Mouse (Mus musculus) layer of hippocampus, adult 11-12 months (tissue): Measurements from ENCODE around the gene Gse1.
"Not testable (repeated sequence)": the region's sequence is repeated elsewhere in the genome, so short reads cannot be mapped to it uniquely, and the experiment has no call there.

Experiments
- DNase-seq: peaks from one replicate; pipeline ENCODE4 v3.0.0; 2022; ENCODE audit warnings: low spot score

Gene Gse1

DNA sequence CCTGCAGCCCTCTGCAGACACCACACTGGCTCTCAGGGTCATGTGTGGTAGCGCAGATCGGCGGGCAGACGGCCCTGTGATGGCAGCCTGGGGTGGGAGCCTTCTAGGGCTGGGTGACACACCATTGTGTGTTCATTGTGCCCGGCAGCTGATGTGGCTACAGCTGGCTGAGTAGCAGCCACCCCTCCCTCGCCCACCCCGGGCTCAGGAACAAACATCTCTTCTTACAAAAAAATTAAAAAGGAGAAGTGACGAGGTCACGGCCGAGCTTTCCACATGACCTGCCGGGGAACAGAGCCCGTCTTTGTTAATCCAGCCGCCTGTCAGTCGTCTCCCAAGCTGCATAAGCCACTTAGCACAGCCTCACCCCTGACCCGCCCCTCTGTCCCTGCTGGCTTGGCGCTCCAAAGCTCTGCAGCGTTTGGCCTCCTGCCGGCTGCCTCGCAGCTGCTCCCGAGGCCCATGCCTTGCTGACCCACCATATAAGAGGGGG lies 94.7 kb downstream of the Gse1 start:
- DNase-seq: peak; percentile 77

GRCm38 (mm10) chr8:120324555-120324954 lies 96.3 kb downstream of the Gse1 start:
- DNase-seq: peak; percentile 60

DNA sequence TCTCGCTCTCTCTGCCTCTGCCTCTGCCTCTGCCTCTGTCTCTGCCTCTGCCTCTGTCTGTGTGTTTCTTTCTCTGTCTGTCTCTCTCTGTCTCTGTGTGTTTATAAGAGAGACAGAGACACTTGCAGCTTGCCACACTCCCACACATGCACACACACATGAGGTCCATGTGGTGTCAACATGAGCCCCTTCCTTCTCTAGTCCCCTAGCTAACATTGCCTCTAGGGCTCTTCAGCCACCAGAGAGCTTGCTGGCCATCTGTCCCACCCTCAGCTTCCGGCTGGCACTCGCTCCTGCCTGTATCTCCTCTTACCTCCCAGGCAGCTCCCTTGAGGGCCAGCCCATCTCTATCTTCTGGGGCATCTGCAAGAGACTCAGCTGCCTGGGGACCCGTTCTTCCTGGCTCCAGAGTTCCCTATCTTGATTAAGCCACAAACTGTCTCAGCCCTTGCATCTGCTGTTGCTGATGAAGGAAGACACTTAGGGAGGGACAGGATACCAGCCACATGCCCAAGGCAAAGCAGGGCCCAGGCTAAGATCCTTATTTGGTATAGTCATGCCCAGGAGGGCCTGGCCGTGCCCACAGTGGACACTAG lies 97.0 kb downstream of the Gse1 start:
- DNase-seq: no peak

DNA sequence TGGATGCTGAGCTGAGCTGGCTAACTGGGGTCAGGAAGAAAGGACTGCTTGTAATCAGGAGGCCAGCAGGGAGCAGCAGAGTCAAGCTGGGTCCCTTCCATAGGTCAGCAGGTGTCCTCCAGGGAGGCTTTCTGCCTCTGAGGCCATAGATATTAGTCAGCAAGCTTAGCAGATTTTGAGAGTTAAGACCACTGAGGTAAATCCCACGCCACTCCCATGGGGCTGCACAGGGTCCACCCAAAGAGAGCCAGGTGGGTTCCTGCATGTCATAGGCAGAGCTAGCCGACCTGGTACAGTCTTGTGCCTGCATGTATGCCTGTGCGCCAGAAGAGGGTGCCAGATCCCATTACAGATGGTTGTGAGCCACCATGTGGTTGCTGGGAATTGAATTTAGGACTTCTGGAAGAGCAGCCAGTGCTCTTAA lies 98.9 kb downstream of the Gse1 start:
- no peak for DNase-seq

- DNase-seq: no peak
These were observed 100.2 kb downstream of the Gse1 start for GRCm38 (mm10) chr8:120328361-120329022.

GRCm38 (mm10) chr8:120329030-120329748 lies 100.9 kb downstream of the Gse1 start:
- DNase-seq: no peak

DNA sequence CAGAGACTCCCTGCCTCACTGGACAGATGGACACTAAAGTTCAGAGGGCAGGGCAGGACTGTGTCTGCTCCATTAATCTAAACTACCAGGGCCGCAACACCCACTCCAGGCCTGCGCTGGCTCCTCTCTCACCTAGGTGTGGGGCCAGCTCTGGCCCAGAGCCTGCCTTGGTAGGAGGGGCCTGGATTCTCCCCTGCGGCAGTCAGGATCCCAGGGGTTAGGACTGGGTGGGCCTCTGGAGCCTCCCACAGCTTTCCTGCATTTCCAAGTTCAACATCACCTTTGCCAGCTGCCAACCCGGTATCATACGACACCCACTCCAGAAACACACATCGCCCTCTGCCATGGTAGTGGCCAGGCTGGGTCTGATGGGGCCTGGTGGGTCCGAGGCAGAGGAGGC lies 102.8 kb downstream of the Gse1 start:
- DNase-seq: no peak

DNA sequence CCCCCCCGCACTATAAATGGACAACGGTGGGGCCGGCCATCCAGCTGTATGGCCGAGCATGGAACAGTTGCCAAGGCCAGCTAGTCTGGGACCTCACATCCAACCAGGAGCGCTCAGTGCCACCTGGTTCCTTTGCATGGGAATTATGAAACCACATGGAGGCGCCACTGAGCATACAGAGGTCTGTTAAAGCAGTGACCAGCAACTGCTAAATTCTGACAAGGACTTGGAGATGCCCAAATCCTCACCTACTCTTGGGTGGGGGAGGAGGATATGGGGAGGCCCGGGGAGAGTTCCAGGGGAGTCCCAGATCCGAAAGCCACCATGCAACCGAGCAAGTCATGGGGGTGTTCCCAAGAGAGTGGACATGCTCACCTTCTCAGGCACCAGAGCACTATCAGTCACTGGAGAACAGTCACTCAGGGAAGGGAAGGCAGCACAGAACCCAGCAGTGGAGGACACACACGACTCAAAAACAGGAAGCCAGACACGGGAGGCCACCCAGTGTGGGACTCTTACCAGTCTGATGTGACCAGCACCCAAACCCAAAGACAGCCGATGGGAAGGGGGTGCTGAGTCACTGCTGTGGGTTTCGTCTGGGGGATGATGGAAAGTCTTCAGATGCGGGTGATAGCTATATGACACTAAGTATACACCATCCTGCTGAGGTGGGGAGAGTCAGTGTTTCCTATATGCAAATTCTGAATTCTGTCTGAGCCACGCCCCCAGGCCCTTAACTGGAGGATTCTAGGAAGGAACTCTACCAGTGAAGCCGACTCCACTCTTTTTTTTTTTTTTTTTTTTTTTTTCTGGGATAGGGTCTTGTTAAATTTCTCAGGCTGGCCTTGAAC lies 104.3 kb downstream of the Gse1 start:
- DNase-seq: no peak

- DNase-seq: no peak
These were observed 105.4 kb downstream of the Gse1 start for GRCm38 (mm10) chr8:120333681-120334080.

DNA sequence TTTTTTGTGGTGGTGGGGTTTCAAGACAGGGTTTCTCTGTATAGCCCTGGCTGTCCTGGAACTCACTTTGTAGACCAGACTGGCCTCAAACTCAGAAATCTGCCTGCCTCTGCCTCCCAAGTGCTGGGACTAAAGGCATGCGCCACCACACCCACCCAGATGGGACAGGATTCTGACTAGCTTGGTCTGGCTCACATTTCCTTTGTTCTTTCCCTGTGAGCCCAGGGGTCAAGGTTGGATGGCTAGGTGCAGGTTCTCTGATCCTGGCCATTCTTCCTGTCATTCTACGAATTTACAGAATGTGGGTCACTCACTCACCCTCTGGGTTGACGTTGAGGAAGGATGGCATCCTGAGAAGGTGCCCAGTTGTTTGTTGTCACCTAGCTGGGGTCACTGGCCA lies 106.0 kb downstream of the Gse1 start:
- not testable (repeated sequence) for DNase-seq

GRCm38 (mm10) chr8:120334878-120335261 lies 106.6 kb downstream of the Gse1 start:
- DNase-seq: no peak

GRCm38 (mm10) chr8:120335262-120336086 lies 107.2 kb downstream of the Gse1 start:
- no peak for DNase-seq

DNA sequence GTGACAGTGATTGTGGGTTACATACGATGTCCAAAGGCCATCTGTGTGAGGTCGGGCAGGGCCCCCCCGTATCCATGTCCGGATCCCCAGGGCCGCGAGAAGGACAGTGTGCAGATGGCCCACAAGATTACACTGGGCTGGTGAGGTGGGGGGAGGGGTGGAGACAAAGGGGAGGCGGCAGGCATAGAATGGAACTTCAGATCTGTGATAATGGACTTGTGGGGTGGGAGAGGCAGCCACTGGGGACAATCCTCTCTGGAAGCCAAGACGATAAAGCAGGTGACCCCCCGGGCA lies 107.8 kb downstream of the Gse1 start:
- no peak for DNase-seq

DNA sequence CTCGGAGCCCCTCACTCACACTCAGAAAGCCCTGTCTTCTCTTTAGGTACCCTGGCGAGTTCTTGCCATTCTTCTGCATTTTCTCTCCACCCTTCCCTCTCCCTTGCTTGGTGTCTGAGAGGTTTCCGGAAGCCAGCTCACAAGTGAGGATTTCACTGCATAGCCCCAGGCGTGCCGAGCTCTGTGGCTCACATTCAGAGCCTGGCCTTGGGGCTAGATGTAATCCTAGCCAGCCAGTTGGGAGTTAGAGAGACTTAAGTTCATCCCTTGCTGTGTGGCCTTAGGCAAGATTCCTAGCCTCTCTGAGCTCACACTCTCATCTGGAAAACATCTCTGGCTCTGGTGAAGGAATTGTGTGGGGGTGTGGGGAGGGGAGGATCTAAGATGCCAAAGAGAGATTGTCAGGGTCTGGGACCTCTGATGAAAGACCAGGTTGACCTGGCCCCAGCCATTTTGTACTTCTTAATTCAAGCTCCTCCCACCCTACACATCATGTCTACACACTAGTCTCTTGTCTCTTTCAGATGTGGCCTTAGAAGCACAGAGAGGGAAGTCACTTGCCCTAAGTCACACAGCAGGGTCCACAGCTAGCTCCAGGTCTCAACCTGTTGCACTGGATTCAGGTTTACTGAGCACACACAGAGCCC lies 108.8 kb downstream of the Gse1 start:
- no peak for DNase-seq

DNA sequence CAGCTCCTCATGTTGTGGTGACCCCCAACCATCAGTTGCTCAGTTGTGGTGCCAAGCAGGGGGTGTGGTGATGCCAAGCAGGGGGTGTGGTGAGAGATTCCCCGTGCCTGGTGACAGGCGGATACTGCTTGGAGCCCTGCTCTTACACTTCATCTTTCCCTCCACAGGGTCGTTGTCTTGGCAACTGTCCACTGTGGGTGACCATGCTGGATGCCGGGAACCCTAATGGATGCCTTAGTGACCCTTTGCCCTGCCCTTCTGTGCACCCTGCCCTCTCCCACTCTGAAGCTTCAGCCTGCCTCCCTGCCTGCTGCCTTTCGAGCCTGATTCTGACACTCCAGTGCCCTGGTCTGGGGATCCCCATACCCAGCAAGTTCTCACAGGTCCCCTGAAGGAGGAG lies 109.4 kb downstream of the Gse1 start:
- DNase-seq: no peak

GRCm38 (mm10) chr8:120338678-120339077 lies 110.4 kb downstream of the Gse1 start:
- DNase-seq: no peak

- no peak for DNase-seq
These were observed 111.5 kb downstream of the Gse1 start for GRCm38 (mm10) chr8:120339743-120340142.

- DNase-seq: no peak
These were observed 112.9 kb downstream of the Gse1 start for GRCm38 (mm10) chr8:120341124-120341523.

- no peak for DNase-seq
These were observed 114.7 kb downstream of the Gse1 start for GRCm38 (mm10) chr8:120342847-120343548.

DNA sequence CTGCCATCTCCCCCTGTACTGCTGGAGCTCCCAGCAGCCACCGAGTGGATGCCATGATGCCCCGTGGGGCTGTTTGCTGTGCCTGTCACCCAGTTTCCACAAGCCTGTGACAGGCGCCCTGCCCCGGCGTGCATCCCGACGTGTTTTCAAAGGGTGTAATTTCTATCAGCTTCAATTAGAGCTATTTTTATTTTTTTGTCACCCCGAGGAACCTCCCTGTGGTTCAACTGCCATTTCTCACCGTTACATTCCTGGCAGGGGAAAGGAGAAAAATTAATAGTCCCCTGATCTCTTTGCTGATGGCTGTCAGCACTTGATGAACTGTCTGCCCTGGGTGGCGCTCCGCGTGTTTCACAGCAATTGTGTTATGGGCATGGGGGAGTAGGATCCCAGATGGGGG lies 115.3 kb downstream of the Gse1 start:
- no peak for DNase-seq
